Mouse (Mus musculus) gastrocnemius, postnatal 25 days (tissue): Measurements from ENCODE around the gene Obp2a. TPM values are rescaled to one million over a fixed set of nuclear protein-coding genes. Genes with fewer than 3 reads are reported as not detected.
"Not testable (repeated sequence)": the region's sequence is repeated elsewhere in the genome, so short reads cannot be mapped to it uniquely, and the experiment has no call there.

ENCODE experiments used
- DNase-seq: peaks from one replicate; pipeline ENCODE4 v3.0.0; 2022
- total RNA-seq, 2 experiments: library from RNA; stranded (reverse); gene quantifications; 1 replicate in 1 of 2; 2 replicates in 1 of 2; pipeline ENCODE4 v1.2.3; 2021

Obp2a gene
- total RNA-seq, 2 experiments from 2014 or later, result not detected

DNA sequence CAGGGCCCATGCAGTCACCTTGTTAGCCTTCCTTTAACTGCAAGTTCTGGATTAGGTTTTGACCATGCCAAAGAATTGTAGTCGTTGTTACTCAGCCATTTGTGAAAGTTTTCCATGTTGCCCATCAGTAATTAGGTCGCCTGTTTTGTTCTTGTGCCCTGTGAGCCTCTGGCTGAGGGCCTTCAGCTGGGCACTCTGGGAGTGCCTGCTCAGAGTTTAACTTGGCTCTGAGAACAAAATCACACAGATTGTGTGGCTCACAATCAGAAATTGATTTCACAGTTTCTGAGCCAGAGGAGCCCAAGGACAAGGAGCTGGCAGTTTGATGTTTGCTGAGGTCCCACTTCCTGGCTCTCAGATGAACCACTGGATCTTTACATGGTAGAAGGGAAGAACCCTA is 9.9 kb downstream of the Obp2a start:
- DNase-seq, result not testable (repeated sequence)

GRCm38 (mm10) chr2:25711641-25712040 is 11.8 kb downstream of the Obp2a start:
- not testable (repeated sequence) for DNase-seq

DNA sequence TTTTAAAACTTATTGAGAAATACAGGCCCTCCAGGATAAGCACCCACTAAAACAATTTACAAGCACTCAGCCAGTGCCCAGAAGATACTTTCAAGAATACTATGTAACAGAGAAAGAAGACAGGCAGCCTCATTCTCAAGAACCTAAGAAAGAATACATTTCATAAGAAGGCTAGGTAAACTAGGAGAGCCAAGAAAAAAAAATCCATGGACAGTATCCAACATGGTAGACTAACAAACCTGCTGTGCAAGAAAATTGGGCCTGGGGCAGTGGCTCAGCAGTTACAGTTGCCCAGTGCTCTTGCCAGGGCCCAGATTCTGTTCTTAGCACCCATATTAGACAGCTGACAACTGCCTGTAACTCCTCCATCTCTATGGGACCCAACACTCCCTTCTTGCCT is 17.4 kb downstream of the Obp2a start:
- DNase-seq, result no peak

DNA sequence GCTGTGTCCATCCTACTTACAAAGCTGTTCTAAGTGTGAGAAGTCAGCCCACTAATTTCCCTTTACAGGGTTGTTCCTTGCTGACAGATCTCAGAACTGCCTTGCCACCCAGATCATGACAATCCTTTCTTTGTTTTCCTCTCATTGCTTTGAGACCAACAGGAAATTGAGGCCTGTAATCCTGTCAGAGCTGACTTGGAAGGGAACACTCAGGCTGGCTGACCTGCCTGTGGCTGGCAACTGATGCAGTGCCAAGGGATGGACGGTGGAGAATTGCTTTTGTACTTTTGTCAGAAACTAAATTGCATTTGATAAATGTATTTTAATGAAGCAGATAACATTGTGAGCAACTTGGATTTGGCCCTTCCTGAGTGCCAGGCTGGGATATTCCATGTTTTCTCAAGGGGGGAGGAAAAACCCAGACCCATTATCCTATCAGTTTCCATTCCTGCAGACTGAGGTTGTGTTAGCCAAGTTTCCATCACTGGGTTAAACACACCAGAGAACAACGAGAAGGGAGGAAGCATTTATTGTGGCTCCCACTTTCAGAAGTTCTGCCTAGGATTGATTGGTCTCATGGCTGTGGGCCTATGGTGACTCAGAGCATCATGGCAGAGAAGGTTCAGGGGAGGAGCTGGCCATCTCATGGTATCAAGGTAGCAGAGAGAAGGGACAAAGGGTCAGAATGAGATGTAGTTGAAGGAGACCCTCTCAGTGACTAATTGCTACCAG is 33.5 kb downstream of the Obp2a start:
- no peak for DNase-seq

DNA sequence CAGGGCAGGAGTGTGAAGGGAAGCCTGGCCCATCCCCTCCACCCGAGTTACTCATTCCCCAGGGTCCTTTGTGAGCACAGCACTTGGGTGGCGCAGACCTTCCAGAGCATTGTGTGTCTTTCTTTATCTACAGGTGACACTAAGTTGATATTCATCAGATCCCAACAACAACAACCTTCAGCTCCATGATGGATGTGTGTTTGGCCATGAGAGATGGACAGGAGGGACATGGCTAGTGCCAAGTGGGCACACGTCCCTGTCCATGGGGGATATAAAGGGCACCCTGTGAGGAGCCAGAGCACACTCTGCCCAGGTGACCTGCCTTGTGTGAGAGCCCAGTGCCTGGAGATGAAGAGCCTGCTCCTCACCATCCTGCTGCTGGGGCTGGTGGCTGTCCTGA is 36.9 kb downstream of the Obp2a start, which contains the start of gene Obp2b:
TSS of gene Obp2b (plus strand) at position 301 of the 400 bp plus-strand sequence.
- DNase-seq, result not testable (repeated sequence)

GRCm38 (mm10) chr2:25741671-25742070 is 41.8 kb downstream of the Obp2a start:
- DNase-seq, result no peak

Other genes with a start within 250 kb of the Obp2a start
- gene Clic3, start 243.2 kb upstream of the Obp2a start, total RNA-seq, result under 1 TPM; 0.35 to 0.64 TPM
- gene Paxx, start 238.9 kb upstream of the Obp2a start, total RNA-seq, result 10 to 100 TPM; 13.7 to 16.2 TPM
- not detected for gene Ptgds, start 230.0 kb upstream of the Obp2a start, total RNA-seq
- not detected for gene Lcn12, start 206.1 kb upstream of the Obp2a start, total RNA-seq
- 10 to 100 TPM; 77.2 to 77.4 TPM for gene Fbxw5, start 199.3 kb upstream of the Obp2a start, total RNA-seq
- 1 to 10 TPM in 1 of 2 experiments, under 1 TPM in 1; 0.86 to 1.3 TPM for gene C8g, start 198.3 kb upstream of the Obp2a start, total RNA-seq
- 10 to 100 TPM; 10.5 to 10.9 TPM for gene Traf2, start 153.1 kb upstream of the Obp2a start, total RNA-seq
- gene Edf1, start 142.2 kb upstream of the Obp2a start, total RNA-seq, result 100 to 1,000 TPM; 142 to 162 TPM
- 1 to 10 TPM; 1.7 to 3.2 TPM for gene Mamdc4, start 125.2 kb upstream of the Obp2a start, total RNA-seq
- 10 to 100 TPM; 50.1 to 53.7 TPM for gene Phpt1, start 124.8 kb upstream of the Obp2a start, total RNA-seq
- gene Ajm1, start 118.3 kb upstream of the Obp2a start, total RNA-seq, result not detected
- 10 to 100 TPM; 63.5 to 67.8 TPM for gene Rabl6, start 91.5 kb upstream of the Obp2a start, total RNA-seq
- not detected for gene Ccdc183, start 82.4 kb upstream of the Obp2a start, total RNA-seq
- 10 to 100 TPM; 15.2 to 16.4 TPM for gene Tmem141, start 78.0 kb upstream of the Obp2a start, total RNA-seq
- 1 to 10 TPM; 3.9 to 8.5 TPM for gene Fcna, start 72.0 kb upstream of the Obp2a start, total RNA-seq
- 10 to 100 TPM in 1 of 2 experiments, 1 to 10 TPM in 1; 5.7 to 20.3 TPM for gene Lcn8, start 46.9 kb upstream of the Obp2a start, total RNA-seq
- gene Lcn5, start 42.1 kb upstream of the Obp2a start, total RNA-seq, result not detected
- gene Lcn6, start 23.3 kb upstream of the Obp2a start, total RNA-seq, result not detected
- gene Lcn10, start 17.3 kb upstream of the Obp2a start, total RNA-seq, result not detected
- 10 to 100 TPM in 1 of 2 experiments, 1 to 10 TPM in 1; 8.4 to 11.2 TPM for gene Bmyc, start 6.7 kb downstream of the Obp2a start, total RNA-seq
- not detected for gene Obp2b, start 37.0 kb downstream of the Obp2a start, total RNA-seq
- gene Lcn3, start 65.5 kb downstream of the Obp2a start, total RNA-seq, result not detected
- not detected for gene Lcn11, start 77.0 kb downstream of the Obp2a start, total RNA-seq
- gene Gm13539, start 82.2 kb downstream of the Obp2a start, total RNA-seq, result not detected
- not detected for gene Glt6d1, start 115.8 kb downstream of the Obp2a start, total RNA-seq
- not detected for gene Lcn9, start 123.1 kb downstream of the Obp2a start, total RNA-seq
- not detected for gene Sohlh1, start 147.2 kb downstream of the Obp2a start, total RNA-seq
- under 1 TPM in 1 of 2 experiments, not detected in 1; 0.27 TPM for gene Kcnt1, start 163.7 kb downstream of the Obp2a start, total RNA-seq